ENCODE assay signal across 24 mouse cellular contexts in genomic region chr6:122528136-122528535, GRCm38 (mm10). TPM values are rescaled to one million over a fixed set of nuclear protein-coding genes. Genes with fewer than 3 reads are reported as not detected.
DNase-seq lines count a peak whose midpoint lies in the region; ATAC-seq and TF ChIP-seq lines count a peak whose summit lies in the region.
"Had no signal": no experiment of that assay in that cellular context is flagged by ENCODE, and none has a peak within 500 bp of the region (broad histone marks: within the 10 kb centered on the region; RNA-seq: fewer than 3 reads in every experiment).

No protein-coding gene starts in this region.

- peak overlapping the region; percentile 91 for H3K27ac ChIP-seq in CH12.LX (ENCODE audit: insufficient read depth, low read depth)
- H3K27ac ChIP-seq in hindbrain, embryonic 16.5 days (ENCODE audit: low read depth, low read length): no peak overlapping the region
- H3K27ac ChIP-seq: embryonic facial prominence, embryonic 10.5 days; forebrain, embryonic 13.5 days; hindbrain, embryonic 12.5 days; hindbrain, postnatal 0 days had no signal

- peak; percentile 44 for TF ChIP-seq RAD21 in CH12.LX (IDR thresholded peaks at IDR 0.05; ENCODE audit: low read depth, low read length)

- no peak; the same call in 1 of the 2 replicates for TF ChIP-seq POLR2A in CH12.LX (IDR thresholded peaks at IDR 0.05; ENCODE audit: low read depth, low read length)

- in situ Hi-C loops in CH12.LX (cut with MboI; ENCODE audit: low pct_ligation_motif_present, low pct_unique_long_range_greater_than_20kb, low sequenced_read_pairs): no loop called here

- no peak for TF ChIP-seq EP300 in CH12.LX (IDR thresholded peaks at IDR 0.05; ENCODE audit: low read length)

- 80% methylated on average over 11 of the region's 11 CpGs for WGBS in hindbrain, embryonic 16.5 days

- H3K4me3 ChIP-seq in CH12.LX (replicated peaks in 1 of 3; ENCODE audit: low read depth in 2 of 3, low read length in 2 of 3, poor library complexity in 1 of 3): peak overlapping the region; percentile 12 to 46 (median 44)
- H3K4me3 ChIP-seq in hindbrain, embryonic 16.5 days (ENCODE audit: low read length): no peak overlapping the region
- H3K4me3 ChIP-seq: embryonic facial prominence, embryonic 10.5 days; forebrain, embryonic 13.5 days; hindbrain, embryonic 12.5 days had no signal

- H3K9me3 ChIP-seq in CH12.LX (replicated peaks; ENCODE audit: low read length): peaks cover 5% of the 10 kb centered on the region
- H3K9me3 ChIP-seq in hindbrain, embryonic 16.5 days (ENCODE audit: control insufficient read depth, low read length): no peaks in the 10 kb centered on the region
- H3K9me3 ChIP-seq: embryonic facial prominence, embryonic 10.5 days; forebrain, embryonic 13.5 days; hindbrain, embryonic 12.5 days had no signal

- no peak for ATAC-seq in hindbrain, embryonic 16.5 days
- ATAC-seq: forebrain, embryonic 13.5 days; forebrain, postnatal 0 days; hindbrain, postnatal 0 days had no signal

- peaks cover 6 to 53% of the 10 kb centered on the region in 2 experiments for H3K4me1 ChIP-seq in CH12.LX (ENCODE audit: control insufficient read depth in 1 of 2, insufficient read depth in 2 of 2)
- no peaks in the 10 kb centered on the region; the same call in 1 of the 2 replicates for H3K4me1 ChIP-seq in hindbrain, embryonic 16.5 days (ENCODE audit: control insufficient read depth, insufficient read depth, low read depth, low read length)

- no peaks in the 10 kb centered on the region for H3K79me2 ChIP-seq in CH12.LX (replicated peaks; ENCODE audit: control insufficient read depth, extremely low read depth, insufficient read depth, poor library complexity, severe bottlenecking)

- peak in 1 of 2 experiments; percentile 67; a peak in 2 of 4 replicates for TF ChIP-seq CTCF in CH12.LX (conservative IDR thresholded peaks at IDR 0.05 in 1 of 2, IDR thresholded peaks at IDR 0.05 in 1 of 2; ENCODE audit: low read depth in 2 of 2, low read length in 2 of 2)

- no peaks in the 10 kb centered on the region for H3K36me3 ChIP-seq in CH12.LX (replicated peaks in 1 of 2; ENCODE audit: control insufficient read depth in 1 of 2, insufficient read depth in 1 of 2, low read length in 1 of 2)
- no peaks in the 10 kb centered on the region for H3K36me3 ChIP-seq in hindbrain, embryonic 16.5 days (ENCODE audit: control insufficient read depth, insufficient read depth, low read length)
- H3K36me3 ChIP-seq: embryonic facial prominence, embryonic 10.5 days; hindbrain, embryonic 12.5 days had no signal

- peak; percentile 14 for DNase-seq in right cerebral cortex, postnatal 14 days
- DNase-seq in right cerebral cortex, postnatal 10 days (ENCODE audit: low spot score in 2 of 2): no peak
- DNase-seq in CH12.LX (ENCODE audit: extremely low read depth): peak; percentile 62
- peak; percentile 45 for DNase-seq in ES-CJ7 (ENCODE audit: low read depth, low spot score)
- DNase-seq in induced T-regulatory cell, adult 2 months (ENCODE audit: low read depth): peak; percentile 21
- DNase-seq in kidney, postnatal 36 days: no peak
- DNase-seq in thymus, postnatal 10 days (ENCODE audit: low spot score in 2 of 2): no peak
- DNase-seq: adrenal gland, adult 2 months; adrenal gland, postnatal 25 days; cerebellum, adult 2 months; cerebellum, postnatal 10 days; forebrain, postnatal 0 days; gastrocnemius, postnatal 36 days; heart, adult 11 months; heart, postnatal 10 days; heart, postnatal 4 days had no signal

- H3K27me3 ChIP-seq in CH12.LX (replicated peaks): peaks cover 4% of the 10 kb centered on the region
- no peaks in the 10 kb centered on the region for H3K27me3 ChIP-seq in hindbrain, embryonic 16.5 days (replicated peaks; ENCODE audit: control insufficient read depth, insufficient read depth, low read length)
- H3K27me3 ChIP-seq: forebrain, embryonic 13.5 days; hindbrain, embryonic 12.5 days had no signal

- dilution Hi-C loops in CH12.LX (cut with MboI; ENCODE audit: extremely low pct_ligation_motif_present, extremely low pct_unique_long_range_greater_than_20kb, low sequenced_read_pairs): no loop called here

- H3K9ac ChIP-seq in CH12.LX (ENCODE audit: insufficient read depth, low read depth): peak overlapping the region; percentile 90
- H3K9ac ChIP-seq in hindbrain, embryonic 16.5 days (ENCODE audit: low read depth, low read length): no peak overlapping the region
- H3K9ac ChIP-seq: forebrain, embryonic 13.5 days; forebrain, postnatal 0 days; hindbrain, embryonic 12.5 days had no signal

- peak overlapping the region; percentile 97 for H3K4me2 ChIP-seq in CH12.LX (ENCODE audit: insufficient read depth, low read depth, poor library complexity, severe bottlenecking)
- no peak overlapping the region for H3K4me2 ChIP-seq in hindbrain, embryonic 16.5 days (ENCODE audit: low read length)
- H3K4me2 ChIP-seq: forebrain, embryonic 13.5 days; hindbrain, embryonic 12.5 days had no signal

TF ChIP-seq in CH12.LX, 34 proteins besides CTCF, POLR2A, EP300 and RAD21:
- TF ChIP-seq NELFE (IDR thresholded peaks at IDR 0.05; ENCODE audit: low read depth, low read length): peak; percentile 38
- no peak for TF ChIP-seq IRF4 (IDR thresholded peaks at IDR 0.05; ENCODE audit: low read depth, low read length)
- TF ChIP-seq MXI1 (IDR thresholded peaks at IDR 0.05; ENCODE audit: low read depth, low read length): no peak
- TF ChIP-seq JUND (conservative IDR thresholded peaks at IDR 0.05; ENCODE audit: low read depth, low read length): no peak
- peak; percentile 72 for TF ChIP-seq SMC3 (IDR thresholded peaks at IDR 0.05; ENCODE audit: low read depth, low read length)
- TF ChIP-seq ZMIZ1 (IDR thresholded peaks at IDR 0.05; ENCODE audit: low read depth, low read length): 0 out of 2 replicates have a peak, but pooled peaks have one; percentile 19
- no peak; the same call in 1 of the 2 replicates for TF ChIP-seq MEF2A (IDR thresholded peaks at IDR 0.05; ENCODE audit: borderline replicate concordance, low read depth, low read length)
- peak; percentile 78 for TF ChIP-seq ELF1 (IDR thresholded peaks at IDR 0.05; ENCODE audit: low read depth, low read length)
- peak; percentile 10 for TF ChIP-seq TBP (conservative IDR thresholded peaks at IDR 0.05; ENCODE audit: low read depth, low read length)
- TF ChIP-seq CHD1 (IDR thresholded peaks at IDR 0.05; ENCODE audit: low read depth, low read length): 0 out of 2 replicates have a peak, but pooled peaks have one; percentile 31
- TF ChIP-seq SIN3A (IDR thresholded peaks at IDR 0.05; ENCODE audit: low read length): peak; percentile 41
- TF ChIP-seq MAX (IDR thresholded peaks at IDR 0.05; ENCODE audit: low read length): peak; percentile 76; the same call in 1 of the 2 replicates
- peak; percentile 67 for TF ChIP-seq HCFC1 (IDR thresholded peaks at IDR 0.05; ENCODE audit: low read depth, low read length)

RNA-seq across cellular contexts. Expression of gene Mfap5, which starts 22.5 kb away (rescaled TPM):
- total RNA-seq in CH12.LX (2012; rRNA removed): 0.13 and 0.42 TPM in 2 replicates
- 0.15 TPM in 1 of 2 replicates, not detected in the other for total RNA-seq in CH12.LX (2014; rRNA removed)
- 0.16 TPM in 1 of 2 replicates, not detected in the other for polyA plus RNA-seq in CH12.LX (2012; ENCODE audit: insufficient read length, low read depth)
- 3.6 and 3.9 TPM in 2 replicates for polyA plus RNA-seq in hindbrain, embryonic 16.5 days (2015; fragmentation: Nextera tagmentation; extraction: Ambion mirVana)
- total RNA-seq: MEL had no signal

RNA-seq across cellular contexts. Expression of gene Aicda, which starts 25.5 kb away (rescaled TPM):
- total RNA-seq in CH12.LX (2012; rRNA removed) (5.4 and 6.4 TPM in 2 replicates), CH12.LX (2014; rRNA removed) (41.1 TPM in 2 replicates)
- 33.3 and 36.6 TPM in 2 replicates for polyA plus RNA-seq in CH12.LX (2012; ENCODE audit: insufficient read length, low read depth)
- 0.33 and 0.54 TPM in 2 replicates for polyA plus RNA-seq in hindbrain, embryonic 16.5 days (2015; fragmentation: Nextera tagmentation; extraction: Ambion mirVana)
- total RNA-seq: adrenal gland, adult 2 months; adrenal gland, postnatal 25 days; gastrocnemius, adult 8-10 months; gastrocnemius, postnatal 36 days; heart, postnatal 10 days; heart, postnatal 4 days; MEL had no signal
- polyA plus RNA-seq: adrenal gland, adult 2 months; cerebellum, adult 2 months; heart, embryonic 14.5 days had no signal

RNA-seq across cellular contexts. Expression of gene Rimklb, which starts 29.6 kb away (rescaled TPM):
- total RNA-seq in CH12.LX (2012; rRNA removed) (not detected in 2 replicates), CH12.LX (2014; rRNA removed) (not detected in 2 replicates)
- polyA plus RNA-seq in CH12.LX (2012; ENCODE audit: insufficient read length, low read depth): not detected in 2 replicates
- polyA plus RNA-seq in hindbrain, embryonic 16.5 days (2015; fragmentation: Nextera tagmentation; extraction: Ambion mirVana): 105 and 116 TPM in 2 replicates
- total RNA-seq: adrenal gland, adult 2 months had no signal

Comparison
In these comparisons a context has a peak if more than half of its experiments do, and no peak if none do; other contexts are left out.
1. DNase-seq: peak in right cerebral cortex, postnatal 14 days (single experiment), CH12.LX (single experiment), ES-CJ7 (single experiment) and induced T-regulatory cell, adult 2 months (single experiment); none in right cerebral cortex, postnatal 10 days (0 of 2), kidney, postnatal 36 days (0 of 2) and thymus, postnatal 10 days (0 of 2).
2. RNA of gene Aicda, which starts 25.5 kb away (polyA plus RNA-seq): 33.3 to 36.6 TPM in CH12.LX; 0.33 to 0.54 TPM in hindbrain, embryonic 16.5 days; every median in the first group is over 10 times any median in the second.
3. RNA of gene Rimklb, which starts 29.6 kb away (polyA plus RNA-seq): 105 to 116 TPM in hindbrain, embryonic 16.5 days; not detected in CH12.LX; every median in the first group is over 10 times any median in the second.